Mouse (Mus musculus) T-helper 17 cell (primary cell): ENCODE results near the gene Gnb2.

Experiments used
- in situ Hi-C, 2 experiments: fragments of 300-600 bp; cut with MboI, MseI; formaldehyde crosslinking; loops; 1 replicate in 1 of 2; 2 replicates in 1 of 2; pipeline ENCODE4 v1.15.1; 2025; ENCODE audit warnings: high pct_unique_total_duplicates in 2 of 2

Gnb2 gene

GRCm38 (mm10) chr5:137540991-137541390 lies 7.7 kb upstream of the Gnb2 start:
- in situ Hi-C loops = no loop called here

- in situ Hi-C loops = no loop called here
Measured at GRCm38 (mm10) chr5:137539291-137539801, 6.0 kb upstream of the Gnb2 start.

- in situ Hi-C loops = no loop called here
Measured at GRCm38 (mm10) chr5:137537461-137537860, 4.2 kb upstream of the Gnb2 start.

GRCm38 (mm10) chr5:137535318-137535717 lies 2.0 kb upstream of the Gnb2 start:
- in situ Hi-C loops = no loop called here

- in situ Hi-C loops = no loop called here
Measured at GRCm38 (mm10) chr5:137534762-137535161, 1.5 kb upstream of the Gnb2 start.

- in situ Hi-C loops = no loop called here
Measured at GRCm38 (mm10) chr5:137532808-137533116, 548 bp downstream of the Gnb2 start.

GRCm38 (mm10) chr5:137532131-137532807 lies 1.0 kb downstream of the Gnb2 start:
- in situ Hi-C loops = no loop called here

GRCm38 (mm10) chr5:137531414-137532130 lies 1.7 kb downstream of the Gnb2 start:
- in situ Hi-C loops = no loop called here

- in situ Hi-C loops = no loop called here
Measured at GRCm38 (mm10) chr5:137530588-137531413, 2.5 kb downstream of the Gnb2 start.

GRCm38 (mm10) chr5:137530075-137530474 lies 3.2 kb downstream of the Gnb2 start:
- in situ Hi-C loops = no loop called here

GRCm38 (mm10) chr5:137529221-137529995 lies 3.9 kb downstream of the Gnb2 start:
- in situ Hi-C loops = loop anchor here (5.0 to 10.0 kb wide), 2 partner anchors 235 to 248 kb away; partner anchors contain the start of gene Ppp1r35 (in 1 of the 2)

- in situ Hi-C loops = loop anchor here (5.0 to 10.0 kb wide), 2 partner anchors 236 to 249 kb away; partner anchors contain the start of gene Ppp1r35 (in 1 of the 2)
Measured at GRCm38 (mm10) chr5:137528247-137528968, 4.9 kb downstream of the Gnb2 start.

GRCm38 (mm10) chr5:137527413-137527812 lies 5.9 kb downstream of the Gnb2 start:
- in situ Hi-C loops = loop anchor here (5.0 to 10.0 kb wide), 2 partner anchors 237 to 250 kb away; partner anchors contain the start of gene Ppp1r35 (in 1 of the 2)

- in situ Hi-C loops = loop anchor here (5.0 to 10.0 kb wide), 2 partner anchors 238 to 251 kb away; partner anchors contain the start of gene Ppp1r35 (in 1 of the 2)
Measured at GRCm38 (mm10) chr5:137526192-137526936, 6.9 kb downstream of the Gnb2 start.

GRCm38 (mm10) chr5:137525511-137525910 lies 7.8 kb downstream of the Gnb2 start:
- in situ Hi-C loops = loop anchor here (5.0 to 10.0 kb wide), 2 partner anchors 239 to 252 kb away; partner anchors contain the start of gene Ppp1r35 (in 1 of the 2)

GRCm38 (mm10) chr5:137524671-137525070 lies 8.6 kb downstream of the Gnb2 start:
- in situ Hi-C loops = loop anchor here (5.0 to 10.0 kb wide), 2 partner anchors 240 to 253 kb away; partner anchors contain the start of gene Ppp1r35 (in 1 of the 2)

- in situ Hi-C loops = loop anchor here in 1 of 2 experiments (10.0 kb wide), 1 partner anchor 241 kb away; no protein-coding TSS in a partner anchor
Measured at GRCm38 (mm10) chr5:137524251-137524515, 9.1 kb downstream of the Gnb2 start.

GRCm38 (mm10) chr5:137523396-137524250 lies 9.7 kb downstream of the Gnb2 start:
- in situ Hi-C loops = loop anchor here in 1 of 2 experiments (10.0 kb wide), 1 partner anchor 241 kb away; no protein-coding TSS in a partner anchor
